Mouse (Mus musculus): ENCODE measurements at regions not wholly inside any gene's neighbourhood (a gene's known extent, or its start where the extent isn't known, plus 50 kb on each side); places are given as distances from the start of the nearest gene placed in this dataset.

GRCm38 (mm10) chr4:114716703-114717102, 104.8 kb upstream of the Gm12830 start:
- no peak for TF ChIP-seq GATA1 (IDR thresholded peaks at IDR 0.05; ENCODE audit: borderline replicate concordance, low read length)
- TF ChIP-seq FLI1 (IDR thresholded peaks at IDR 0.05; ENCODE audit: low read length): no peak
